Mouse (Mus musculus) kidney, embryonic 15.5 days (tissue): ENCODE measurements around the gene Btbd11. TPM values are rescaled to one million over a fixed set of nuclear protein-coding genes. Genes with fewer than 3 reads are reported as not detected.

Experiments used
- ATAC-seq: fragments of 200-750 bp; cut with Nextera tagmentation; replicated peaks from 2 replicates; pipeline ENCODE4 v1.8.0; 2017; ENCODE audit warnings: moderate TSS enrichment; ENCODE audit not compliant: low FRiP score
- H3K27ac ChIP-seq: fragments of 300-500 bp; sonication (generic); 2 replicates; pipeline ENCODE4 v1.5.1; 2015; ENCODE audit warnings: mild to moderate bottlenecking, inconsistent platforms
- H3K27me3 ChIP-seq: fragments of 300-500 bp; sonication (generic); 2 replicates; pipeline ENCODE4 v1.6.1; 2015; ENCODE audit warnings: inconsistent platforms
- H3K36me3 ChIP-seq: fragments of 300-500 bp; sonication (generic); 2 replicates; pipeline ENCODE4 v1.6.1; 2015; ENCODE audit warnings: inconsistent platforms
- H3K4me1 ChIP-seq: fragments of 300-500 bp; sonication (generic); 2 replicates; pipeline ENCODE4 v1.6.1; 2015; ENCODE audit warnings: inconsistent platforms
- H3K4me2 ChIP-seq: fragments of 300-500 bp; sonication (generic); 2 replicates; pipeline ENCODE4 v1.6.1; 2015; ENCODE audit warnings: moderate library complexity, mild to moderate bottlenecking, inconsistent platforms
- H3K4me3 ChIP-seq: fragments of 300-500 bp; sonication (generic); replicated peaks from 2 replicates; pipeline ENCODE4 v1.5.1; 2015; ENCODE audit warnings: mild to moderate bottlenecking, inconsistent platforms
- H3K9ac ChIP-seq: fragments of 300-500 bp; sonication (generic); 2 replicates; pipeline ENCODE4 v1.6.1; 2015; ENCODE audit warnings: mild to moderate bottlenecking, inconsistent platforms
- H3K9me3 ChIP-seq: fragments of 300-500 bp; sonication (generic); replicated peaks from 2 replicates; pipeline ENCODE4 v1.6.1; 2016; ENCODE audit warnings: inconsistent platforms
- WGBS: fragments of 180-500 bp; shearing (Covaris S2); methylation state at CpG from one replicate; pipeline ENCODE4 v1.1.7; 2015; ENCODE audit warnings: mixed read lengths; 5-methylcytosine and 5-hydroxymethylcytosine counted together
- polyA plus RNA-seq: library from polyadenylated mRNA; unstranded; fragments of >200 nt; fragmentation: Nextera tagmentation; extraction: Ambion mirVana; gene quantifications from 2 replicates; pipeline ENCODE4 v1.2.1, GENCODE M21; 2015

Btbd11 gene
- polyA plus RNA-seq, 1 experiment from 2014 or later, result 12.2 TPM

DNA sequence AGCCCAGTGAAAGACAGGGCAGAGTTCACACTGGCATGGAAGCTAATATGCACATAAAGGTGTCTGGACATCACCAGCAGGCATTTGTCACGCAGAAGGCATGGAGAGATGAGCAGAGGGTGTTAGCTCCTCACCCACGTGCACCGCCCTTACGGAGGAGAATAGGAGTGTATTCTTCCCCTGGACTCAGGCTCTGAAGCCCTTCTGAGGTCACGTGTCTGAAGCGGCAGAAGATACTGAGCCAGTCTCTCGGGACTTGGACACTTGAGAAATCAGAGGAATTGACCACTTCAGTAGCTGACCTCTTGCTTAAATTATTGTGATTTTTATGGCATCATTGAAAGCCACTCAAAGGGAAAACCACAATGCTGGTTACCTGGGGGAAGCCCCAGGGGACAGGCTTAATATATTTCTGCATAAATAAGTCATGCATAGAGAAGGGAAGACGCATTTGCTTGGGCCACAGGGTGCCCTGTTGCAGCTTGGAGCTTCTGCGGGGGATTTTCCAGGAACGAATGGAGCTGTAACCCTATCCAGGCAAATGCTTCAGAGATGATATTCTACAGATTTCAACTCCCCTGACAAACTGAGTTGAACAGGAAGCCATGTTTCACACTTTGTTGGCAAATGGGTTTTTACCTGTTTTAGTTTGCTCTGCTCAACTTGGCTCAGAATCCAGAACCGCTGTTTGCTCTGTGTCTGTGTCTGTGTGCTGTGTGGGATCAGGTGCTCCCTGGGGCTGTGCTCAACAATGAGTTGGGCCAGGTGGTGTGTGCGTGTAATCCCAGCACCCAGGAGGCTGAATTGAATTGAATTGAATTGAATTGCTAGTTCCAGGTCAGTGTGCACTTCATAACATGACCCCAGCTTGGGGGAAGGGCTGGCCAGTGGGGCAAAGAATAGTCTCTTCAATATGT is 231.1 kb downstream of the Btbd11 start:
- ATAC-seq, result peak; percentile 82
- Histone ChIP-seq H3K9me3 (no peaks in the 10 kb centered on the region), H3K4me3 (no peak overlapping the region), H3K4me2 (no peak overlapping the region), H3K36me3 (no peaks in the 10 kb centered on the region), H3K9ac (no peak overlapping the region), H3K27ac (0 out of 2 replicates have a peak overlapping the region, but pooled peaks have one; percentile 1), H3K4me1 (0 out of 2 replicates have a peak, but pooled peaks cover 11% of the 10 kb centered on the region), H3K27me3 (no peaks in the 10 kb centered on the region)
- WGBS, result 33% methylated on average over 12 of the region's 12 CpGs

- Histone ChIP-seq H3K36me3 (no peaks in the 10 kb centered on the region), H3K27ac (no peak overlapping the region), H3K27me3 (0 out of 2 replicates have a peak, but pooled peaks cover 5% of the 10 kb centered on the region), H3K4me1 (peaks cover 16% of the 10 kb centered on the region; the same call in 1 of the 2 replicates), H3K4me3 (no peak overlapping the region), H3K9ac (no peak overlapping the region), H3K4me2 (no peak overlapping the region), H3K9me3 (no peaks in the 10 kb centered on the region)
- ATAC-seq, result no peak
- WGBS, result 84% methylated on average over 6 of the region's 6 CpGs
Observed at GRCm38 (mm10) chr10:85621067-85621466, 234.5 kb downstream of the Btbd11 start.

- Histone ChIP-seq H3K27ac (no peak overlapping the region), H3K36me3 (no peaks in the 10 kb centered on the region), H3K9me3 (no peaks in the 10 kb centered on the region), H3K4me3 (peak overlapping the region; percentile 47), H3K27me3 (0 out of 2 replicates have a peak, but pooled peaks cover 5% of the 10 kb centered on the region), H3K4me2 (peak overlapping the region; percentile 90), H3K4me1 (peaks cover 5% of the 10 kb centered on the region; the same call in 1 of the 2 replicates), H3K9ac (peak overlapping the region; percentile 36; the same call in 1 of the 2 replicates)
- 4% methylated on average over 31 of the region's 31 CpGs for WGBS
- peak; percentile 76 for ATAC-seq
Observed at GRCm38 (mm10) chr10:85624504-85625169, 238.0 kb downstream of the Btbd11 start.

GRCm38 (mm10) chr10:85625170-85625686 is 238.6 kb downstream of the Btbd11 start:
- H3K36me3 ChIP-seq, result no peaks in the 10 kb centered on the region
- no peak for ATAC-seq
- peaks cover 5% of the 10 kb centered on the region; the same call in 1 of the 2 replicates for H3K4me1 ChIP-seq
- H3K4me3 ChIP-seq, result peak overlapping the region; percentile 47; the same call in 1 of the 2 replicates
- peak overlapping the region; percentile 90 for H3K4me2 ChIP-seq
- WGBS, result 58% methylated on average over 4 of the region's 4 CpGs
- H3K9ac ChIP-seq, result no peak overlapping the region
- no peaks in the 10 kb centered on the region for H3K9me3 ChIP-seq
- H3K27ac ChIP-seq, result no peak overlapping the region
- 0 out of 2 replicates have a peak, but pooled peaks cover 5% of the 10 kb centered on the region for H3K27me3 ChIP-seq

DNA sequence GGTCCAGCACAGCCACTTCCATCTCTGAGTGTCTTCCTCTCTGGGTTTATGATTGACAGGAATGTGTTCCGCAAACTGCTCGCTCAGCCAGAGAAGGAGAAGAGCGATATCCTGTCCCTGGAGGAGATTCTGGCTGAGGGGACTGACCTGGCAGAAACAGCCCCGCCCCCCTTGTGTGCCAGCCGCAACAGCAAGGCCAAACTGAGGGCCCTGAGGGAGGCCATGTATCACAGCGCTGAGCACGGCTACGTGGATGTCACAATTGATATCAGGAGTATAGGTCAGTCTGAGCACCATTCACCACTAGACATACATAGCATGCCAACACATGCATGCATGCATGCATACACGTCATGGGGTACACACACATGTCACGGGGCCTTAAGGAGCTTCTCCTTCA is 245.4 kb downstream of the Btbd11 start:
- Histone ChIP-seq H3K27me3 (no peaks in the 10 kb centered on the region), H3K9ac (no peak overlapping the region), H3K4me2 (no peak overlapping the region), H3K4me1 (0 out of 2 replicates have a peak, but pooled peaks cover 3% of the 10 kb centered on the region), H3K27ac (no peak overlapping the region), H3K36me3 (no peaks in the 10 kb centered on the region; the same call in 1 of the 2 replicates), H3K4me3 (no peak overlapping the region), H3K9me3 (no peaks in the 10 kb centered on the region)
- WGBS, result 69% methylated on average over 10 of the region's 10 CpGs
- ATAC-seq, result peak; percentile 64; the same call in 1 of the 2 replicates

DNA sequence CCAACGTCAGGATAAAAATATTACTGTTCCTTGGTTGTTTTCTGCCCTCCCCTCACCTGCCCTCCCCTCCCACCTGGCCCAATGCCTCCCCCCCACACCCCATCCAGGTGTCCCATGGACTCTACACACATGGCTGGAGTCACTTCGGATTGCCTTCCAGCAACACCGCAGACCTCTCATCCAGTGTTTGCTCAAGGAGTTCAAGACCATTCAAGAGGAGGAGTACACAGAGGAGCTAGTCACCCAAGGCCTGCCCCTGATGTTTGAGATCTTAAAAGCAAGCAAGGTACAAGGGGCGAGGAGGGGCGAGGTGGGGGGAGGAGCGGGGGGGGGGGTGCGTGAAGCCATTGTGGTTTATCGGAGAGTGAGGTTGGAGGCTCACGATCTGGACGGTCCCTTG is 247.0 kb downstream of the Btbd11 start:
- WGBS, result 86% methylated on average over 10 of the region's 10 CpGs
- Histone ChIP-seq H3K4me1 (0 out of 2 replicates have a peak, but pooled peaks cover 3% of the 10 kb centered on the region), H3K4me3 (no peak overlapping the region), H3K27ac (no peak overlapping the region), H3K9ac (no peak overlapping the region), H3K9me3 (no peaks in the 10 kb centered on the region), H3K27me3 (no peaks in the 10 kb centered on the region; the same call in 1 of the 2 replicates), H3K36me3 (no peaks in the 10 kb centered on the region; the same call in 1 of the 2 replicates), H3K4me2 (no peak overlapping the region)
- ATAC-seq, result no peak

DNA sequence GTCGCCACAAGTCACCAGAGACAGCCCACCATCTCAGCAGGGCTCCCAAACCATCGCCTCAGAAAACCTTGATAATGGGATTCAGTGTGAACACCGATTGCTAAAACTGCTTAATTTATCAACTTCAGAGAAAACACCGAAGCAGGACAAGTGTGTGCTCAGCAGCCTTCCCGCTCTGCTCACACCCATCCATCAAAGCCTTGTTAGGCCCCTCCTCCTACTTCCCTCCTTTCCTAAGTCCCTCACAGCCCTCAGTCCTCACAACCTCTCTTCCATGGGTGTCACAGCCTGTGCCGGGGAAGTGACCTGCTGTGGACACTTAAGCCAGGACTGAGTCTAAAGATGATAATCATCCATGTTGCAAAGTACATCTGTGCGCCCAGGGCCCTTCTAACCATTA is 251.0 kb downstream of the Btbd11 start:
- H3K4me3 ChIP-seq, result no peak overlapping the region
- no peaks in the 10 kb centered on the region for H3K9me3 ChIP-seq
- no peak overlapping the region for H3K27ac ChIP-seq
- no peaks in the 10 kb centered on the region for H3K4me1 ChIP-seq
- 40% methylated on average over 7 of the region's 7 CpGs for WGBS
- no peak overlapping the region for H3K4me2 ChIP-seq
- ATAC-seq, result no peak
- no peak overlapping the region for H3K9ac ChIP-seq
- no peaks in the 10 kb centered on the region; the same call in 1 of the 2 replicates for H3K27me3 ChIP-seq
- H3K36me3 ChIP-seq, result no peaks in the 10 kb centered on the region; the same call in 1 of the 2 replicates

DNA sequence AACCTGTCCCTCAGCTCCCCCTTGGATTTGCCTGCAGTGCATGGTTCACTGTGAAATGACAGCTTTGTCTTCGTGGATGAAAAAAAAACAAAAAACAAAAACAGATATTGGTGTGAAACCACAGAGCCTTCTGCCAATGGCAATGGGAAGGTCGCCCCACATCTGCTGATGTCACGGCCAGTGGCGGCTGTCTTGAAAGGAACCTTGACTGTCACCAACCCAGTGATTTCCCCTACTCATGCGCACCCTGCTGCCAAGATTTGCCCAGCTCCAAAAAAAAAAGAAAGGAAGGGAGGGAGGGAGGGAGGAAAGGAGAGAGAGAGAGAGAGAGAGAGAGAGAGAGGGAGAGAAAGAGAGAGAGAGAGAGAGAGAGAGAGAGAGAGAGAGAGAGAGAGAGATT is 251.5 kb downstream of the Btbd11 start:
- no peak overlapping the region for H3K4me2 ChIP-seq
- H3K4me1 ChIP-seq, result no peaks in the 10 kb centered on the region
- no peaks in the 10 kb centered on the region for H3K9me3 ChIP-seq
- no peak overlapping the region for H3K9ac ChIP-seq
- 78% methylated on average over 5 of the region's 5 CpGs for WGBS
- no peaks in the 10 kb centered on the region; the same call in 1 of the 2 replicates for H3K27me3 ChIP-seq
- H3K36me3 ChIP-seq, result no peaks in the 10 kb centered on the region; the same call in 1 of the 2 replicates
- H3K4me3 ChIP-seq, result no peak overlapping the region
- no peak for ATAC-seq
- H3K27ac ChIP-seq, result no peak overlapping the region

DNA sequence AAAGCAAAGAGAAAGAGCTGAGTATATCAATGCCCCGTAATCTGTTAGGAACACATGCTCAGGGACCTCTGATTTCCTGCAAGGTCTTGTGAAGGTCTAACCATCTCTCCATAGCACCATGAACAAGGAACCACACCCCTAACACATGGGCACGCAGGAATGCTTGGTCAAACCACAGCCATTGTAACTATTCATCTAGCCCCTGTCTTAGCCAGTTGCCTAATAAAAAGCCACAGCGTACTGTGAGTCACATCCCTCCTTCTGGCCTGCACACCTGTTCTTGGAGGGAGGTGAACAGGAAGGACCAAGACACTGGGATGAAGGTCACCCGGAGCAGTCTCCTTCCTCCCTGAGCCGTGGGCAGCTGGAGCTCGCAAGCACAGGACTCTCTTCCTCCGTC is 253.0 kb downstream of the Btbd11 start:
- 85% methylated on average over 7 of the region's 7 CpGs for WGBS

DNA sequence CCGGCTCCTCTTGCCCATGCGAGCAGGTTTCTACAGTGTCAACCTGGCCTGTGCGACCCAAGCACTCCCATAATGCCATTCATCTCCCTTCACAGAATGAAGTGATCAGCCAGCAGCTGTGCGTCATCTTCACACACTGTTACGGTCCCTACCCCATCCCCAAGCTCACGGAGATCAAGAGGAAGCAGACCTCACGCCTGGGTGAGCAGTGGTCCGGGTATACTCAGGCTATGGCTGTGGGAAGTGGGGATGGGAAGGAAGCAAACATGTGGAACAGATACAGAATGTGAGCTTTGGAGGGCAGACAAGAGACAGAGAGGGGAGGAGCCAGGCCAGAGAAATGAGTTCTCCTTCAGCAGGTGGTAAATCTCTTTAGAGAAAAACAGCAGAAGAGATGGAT is 253.8 kb downstream of the Btbd11 start:
- ATAC-seq, result peak; percentile 76
- no peaks in the 10 kb centered on the region for H3K36me3 ChIP-seq
- H3K9me3 ChIP-seq, result no peaks in the 10 kb centered on the region
- H3K27me3 ChIP-seq, result no peaks in the 10 kb centered on the region; the same call in 1 of the 2 replicates
- H3K27ac ChIP-seq, result no peak overlapping the region
- H3K4me3 ChIP-seq, result no peak overlapping the region
- 44% methylated on average over 8 of the region's 8 CpGs for WGBS
- H3K4me1 ChIP-seq, result no peaks in the 10 kb centered on the region
- H3K4me2 ChIP-seq, result no peak overlapping the region
- H3K9ac ChIP-seq, result no peak overlapping the region

More for the DNA sequence above, 253.0 kb downstream of the Btbd11 start:
- H3K27me3 ChIP-seq, result no peaks in the 10 kb centered on the region; the same call in 1 of the 2 replicates
- no peak overlapping the region for H3K4me2 ChIP-seq
- H3K36me3 ChIP-seq, result no peaks in the 10 kb centered on the region
- H3K9ac ChIP-seq, result no peak overlapping the region
- no peak for ATAC-seq
- H3K27ac ChIP-seq, result no peak overlapping the region
- no peak overlapping the region for H3K4me3 ChIP-seq
- H3K4me1 ChIP-seq, result no peaks in the 10 kb centered on the region
- no peaks in the 10 kb centered on the region for H3K9me3 ChIP-seq

DNA sequence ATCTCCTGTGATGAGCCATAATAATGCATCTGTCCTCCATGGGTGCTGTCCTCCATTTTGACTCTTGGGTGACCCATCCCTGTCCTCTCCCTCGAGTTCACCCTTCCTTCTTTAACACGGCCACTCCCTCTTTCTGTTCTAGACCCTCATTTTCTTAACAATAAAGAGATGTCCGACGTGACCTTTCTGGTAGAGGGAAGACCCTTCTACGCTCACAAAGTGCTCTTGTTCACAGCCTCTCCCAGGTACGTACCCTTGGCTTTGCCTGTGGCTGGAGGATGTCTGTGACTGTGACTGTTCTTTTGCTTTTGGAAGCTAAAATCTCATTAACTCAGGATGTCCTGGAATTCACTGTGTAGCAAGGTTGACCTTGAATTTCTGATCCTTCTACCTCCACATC is 258.7 kb downstream of the Btbd11 start:
- ATAC-seq, result no peak
- WGBS, result 80% methylated on average over 6 of the region's 6 CpGs
- Histone ChIP-seq H3K9ac (no peak overlapping the region), H3K4me3 (no peak overlapping the region), H3K27me3 (no peaks in the 10 kb centered on the region), H3K27ac (no peak overlapping the region), H3K4me1 (no peaks in the 10 kb centered on the region), H3K36me3 (no peaks in the 10 kb centered on the region), H3K9me3 (no peaks in the 10 kb centered on the region), H3K4me2 (no peak overlapping the region)
